Mouse (Mus musculus): ENCODE results near the gene Palm2. TPM values are rescaled to one million over a fixed set of nuclear protein-coding genes. Genes with fewer than 3 reads are reported as not detected.
"Not testable (repeated sequence)": the region's sequence is repeated elsewhere in the genome, so short reads cannot be mapped to it uniquely, and the experiment has no call there.

Palm2 gene
- 7.4 and 7.7 TPM in 2 replicates for polyA plus RNA-seq (2015; fragmentation: Nextera tagmentation; extraction: Ambion mirVana)

DNA sequence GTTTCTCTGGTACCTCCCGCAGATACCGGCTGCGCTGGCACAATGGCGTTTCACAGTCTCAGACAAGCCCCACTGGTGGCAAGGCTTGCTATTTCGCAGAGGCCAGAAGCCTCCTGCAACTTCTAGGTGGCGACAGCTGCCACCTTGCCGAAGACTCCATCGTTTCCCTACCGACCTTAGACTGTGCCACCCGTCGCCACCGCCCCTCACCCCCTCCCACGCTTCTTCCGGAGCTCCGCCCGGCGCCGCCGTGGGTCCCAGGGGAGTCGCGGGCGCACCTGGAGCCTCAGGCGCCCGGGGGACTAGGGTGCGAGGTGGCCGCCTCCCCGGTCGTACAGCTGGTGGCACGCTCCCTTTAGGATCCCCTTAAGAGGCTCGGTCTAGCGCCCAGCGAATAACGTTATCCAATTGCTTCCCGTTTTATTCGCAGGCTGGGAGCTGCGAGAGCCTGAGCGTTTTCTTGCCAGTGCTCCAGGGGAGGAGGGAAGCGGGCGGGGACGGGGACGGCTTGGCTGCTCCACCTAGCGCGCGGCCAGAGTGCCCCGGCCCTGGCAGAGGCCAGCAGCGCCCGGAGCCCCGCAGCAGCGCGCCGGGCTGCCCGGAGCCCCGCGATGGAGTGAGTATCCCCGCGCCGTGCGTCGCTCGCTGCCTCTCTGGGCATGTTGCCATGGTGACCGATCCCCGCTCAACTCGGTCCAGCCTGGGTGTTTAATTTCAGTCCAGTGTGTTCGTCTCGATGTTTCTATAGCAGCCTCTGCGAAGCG lies at the start of gene Palm2:
Palm2 (plus strand) TSS at position 307 of the 764 bp plus-strand sequence.
- Histone ChIP-seq H3K4me2 (replicated peaks) (peak within 1 kb of the TSS; percentile 100), H3K4me1 (peaks cover 18% of the 10 kb centered on the region), H3K4me3 (replicated peaks) (peak within 1 kb of the TSS; percentile 63), H3K9ac (peak within 1 kb of the TSS; percentile 55), H3K27ac (replicated peaks) (no peak within 1 kb of the TSS), H3K27me3 (peaks cover 29% of the 10 kb centered on the region), H3K9me3 (replicated peaks) (no peaks in the 10 kb centered on the region), H3K36me3 (no peaks in the 10 kb centered on the region)
- under 1% methylated on average over 67 of the region's 67 CpGs for WGBS
- ATAC-seq (ENCODE audit: insufficient number of reproducible peaks, low FRiP score, low TSS enrichment, low read depth): peak; percentile 71

DNA sequence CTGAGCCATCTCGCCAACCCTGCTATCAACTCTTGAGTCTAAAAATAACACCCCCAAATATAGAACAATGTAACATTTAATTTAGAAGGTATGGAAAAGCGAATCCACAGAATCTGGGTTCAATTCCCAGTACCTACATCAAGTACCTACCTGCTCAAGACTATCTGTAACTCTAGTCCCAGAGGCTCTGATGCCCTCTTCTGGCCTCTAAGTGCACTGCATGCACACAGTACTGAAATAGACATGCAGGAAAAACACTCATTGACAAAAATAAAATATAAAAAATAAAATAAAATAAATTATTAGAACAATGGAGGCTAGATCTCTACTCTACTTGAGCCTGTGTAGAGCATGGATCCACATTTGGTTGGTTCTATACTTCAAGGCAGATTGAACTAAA lies 49.7 kb upstream of the Palm2 start:
- no peaks in the 10 kb centered on the region for H3K9me3 ChIP-seq (replicated peaks)
- WGBS: 92% methylated on average over 2 of the region's 2 CpGs

DNA sequence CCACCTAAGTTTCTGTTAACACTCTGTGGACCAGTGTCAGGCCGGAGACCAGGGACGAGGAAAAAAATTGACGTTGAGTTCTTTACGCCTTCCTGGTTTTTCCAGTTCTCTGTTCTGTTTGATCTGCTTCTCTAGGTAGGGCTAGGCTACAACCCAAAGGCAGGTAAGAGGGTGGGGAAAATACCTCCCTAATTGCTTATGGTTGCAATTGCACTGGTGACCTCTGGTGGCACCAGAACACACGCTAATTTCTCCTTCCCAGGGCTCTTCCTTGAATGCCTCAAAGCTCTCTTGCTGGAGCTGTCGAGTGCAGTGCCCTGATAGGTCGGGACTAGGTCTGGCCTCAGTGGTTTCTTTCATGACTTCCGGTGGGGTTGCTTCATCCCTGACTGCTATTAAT lies 42.9 kb upstream of the Palm2 start:
- H3K4me1 ChIP-seq: no peaks in the 10 kb centered on the region
- no peaks in the 10 kb centered on the region for H3K9me3 ChIP-seq (replicated peaks)
- H3K9ac ChIP-seq: no peak overlapping the region
- no peaks in the 10 kb centered on the region for H3K27me3 ChIP-seq
- H3K36me3 ChIP-seq: no peaks in the 10 kb centered on the region
- 46% methylated on average over 8 of the region's 8 CpGs for WGBS
- no peak overlapping the region for H3K27ac ChIP-seq (replicated peaks)
- no peak for ATAC-seq (ENCODE audit: insufficient number of reproducible peaks, low FRiP score, low TSS enrichment, low read depth)
- no peak overlapping the region for H3K4me2 ChIP-seq (replicated peaks)
- no peak overlapping the region for H3K4me3 ChIP-seq (replicated peaks)

More for the DNA sequence above, 49.7 kb upstream of the Palm2 start:
- H3K27me3 ChIP-seq: no peaks in the 10 kb centered on the region
- H3K9ac ChIP-seq: no peak overlapping the region
- H3K27ac ChIP-seq (replicated peaks): no peak overlapping the region
- no peak for ATAC-seq (ENCODE audit: insufficient number of reproducible peaks, low FRiP score, low TSS enrichment, low read depth)
- no peaks in the 10 kb centered on the region for H3K36me3 ChIP-seq
- peaks cover 16% of the 10 kb centered on the region for H3K4me1 ChIP-seq
- no peak overlapping the region for H3K4me2 ChIP-seq (replicated peaks)
- H3K4me3 ChIP-seq (replicated peaks): no peak overlapping the region

DNA sequence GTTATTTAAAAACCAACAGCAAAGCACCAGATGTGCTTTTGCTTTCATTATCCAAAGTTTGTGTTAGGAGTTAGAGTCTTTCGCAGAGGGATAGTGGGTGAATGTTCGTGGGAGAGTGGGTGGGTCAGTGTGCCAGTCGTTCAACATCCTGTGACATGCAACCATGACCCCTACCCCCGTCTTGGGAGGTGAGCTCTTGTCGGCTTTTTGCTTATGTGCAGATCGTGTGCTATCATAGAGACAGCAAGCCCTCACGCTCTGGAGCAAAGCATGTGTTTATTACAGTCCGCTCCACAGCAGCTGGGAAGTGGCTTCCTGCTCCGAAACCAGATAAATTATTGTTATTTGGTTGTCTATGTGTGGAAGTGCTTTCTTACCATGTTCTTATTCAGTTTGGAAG lies 37.6 kb upstream of the Palm2 start:
- Histone ChIP-seq H3K4me1 (no peaks in the 10 kb centered on the region), H3K9me3 (replicated peaks) (no peaks in the 10 kb centered on the region), H3K27me3 (no peaks in the 10 kb centered on the region), H3K36me3 (no peaks in the 10 kb centered on the region), H3K4me2 (replicated peaks) (no peak overlapping the region), H3K27ac (replicated peaks) (no peak overlapping the region), H3K4me3 (replicated peaks) (no peak overlapping the region), H3K9ac (no peak overlapping the region)
- 70% methylated on average over 9 of the region's 9 CpGs for WGBS
- no peak for ATAC-seq (ENCODE audit: insufficient number of reproducible peaks, low FRiP score, low TSS enrichment, low read depth)

DNA sequence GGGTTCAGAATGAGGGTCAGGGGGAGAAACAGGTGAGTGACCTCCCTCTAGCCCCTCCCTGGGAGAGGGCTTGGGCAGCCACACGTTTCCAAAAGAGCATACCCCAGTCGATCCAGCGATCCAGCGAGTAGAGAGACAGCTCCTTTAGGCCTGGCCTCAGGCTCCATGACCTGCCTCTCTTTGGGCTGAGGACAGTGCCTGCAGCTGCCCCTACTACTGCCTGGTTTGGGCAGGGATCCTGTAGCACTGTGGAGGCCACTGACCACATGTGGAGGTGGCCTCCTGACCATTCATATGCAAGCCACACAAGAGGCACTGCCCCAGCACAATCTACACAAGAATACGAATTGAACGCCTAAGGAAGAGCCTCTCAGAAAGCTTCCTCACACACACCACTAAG lies 21.7 kb upstream of the Palm2 start:
- not testable (repeated sequence) for H3K36me3 ChIP-seq; H3K27me3 ChIP-seq; H3K4me1 ChIP-seq; H3K9ac ChIP-seq; H3K4me3 ChIP-seq (replicated peaks); ATAC-seq (ENCODE audit: insufficient number of reproducible peaks, low FRiP score, low TSS enrichment, low read depth); H3K27ac ChIP-seq (replicated peaks); H3K4me2 ChIP-seq (replicated peaks); H3K9me3 ChIP-seq (replicated peaks)
- WGBS: 41% methylated on average over 6 of the region's 6 CpGs

DNA sequence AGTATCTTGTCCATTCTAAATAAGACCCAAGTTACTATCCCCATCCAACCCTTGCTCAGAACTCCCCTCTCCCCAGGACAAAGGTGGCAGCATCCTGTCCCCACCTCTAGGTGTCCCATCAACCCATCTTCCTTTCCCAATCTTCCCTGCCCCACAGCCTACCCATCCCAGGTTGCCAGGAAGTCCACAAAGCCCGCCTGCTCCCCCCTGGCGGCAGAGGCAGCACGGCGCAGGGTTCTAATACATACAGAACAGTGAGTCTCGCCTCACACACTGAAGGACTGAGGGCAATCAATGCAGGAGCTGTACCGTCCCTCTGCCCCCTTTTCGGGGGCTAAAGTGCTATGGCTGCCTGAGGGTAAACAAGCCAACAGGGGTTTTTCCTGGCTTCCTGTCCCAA lies 21.0 kb upstream of the Palm2 start:
- no peaks in the 10 kb centered on the region for H3K36me3 ChIP-seq
- 40% methylated on average over 7 of the region's 7 CpGs for WGBS
- no peak for ATAC-seq (ENCODE audit: insufficient number of reproducible peaks, low FRiP score, low TSS enrichment, low read depth)
- no peak overlapping the region for H3K27ac ChIP-seq (replicated peaks)
- no peaks in the 10 kb centered on the region for H3K9me3 ChIP-seq (replicated peaks)
- no peak overlapping the region for H3K4me2 ChIP-seq (replicated peaks)
- no peaks in the 10 kb centered on the region for H3K4me1 ChIP-seq
- H3K9ac ChIP-seq: no peak overlapping the region
- H3K27me3 ChIP-seq: no peaks in the 10 kb centered on the region
- no peak overlapping the region for H3K4me3 ChIP-seq (replicated peaks)

DNA sequence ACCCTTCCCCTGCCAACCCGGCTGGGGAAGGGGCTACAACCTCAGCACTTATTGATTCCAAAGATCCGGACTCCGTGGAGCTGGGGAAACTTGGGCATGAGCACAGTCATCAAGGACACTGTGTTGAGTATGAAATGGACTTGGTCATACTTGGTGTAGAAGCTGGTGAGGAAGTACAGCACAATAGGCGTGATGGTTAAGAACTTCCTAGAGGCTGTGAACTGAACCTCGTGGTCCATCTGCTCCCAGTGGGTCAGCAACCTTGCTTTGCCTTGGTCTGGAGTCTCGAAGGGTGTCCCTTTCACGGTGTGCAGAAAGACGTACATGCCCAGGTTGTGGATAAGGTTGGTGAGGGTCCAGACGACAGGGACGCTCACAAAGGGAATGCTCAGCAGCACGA lies 20.4 kb upstream of the Palm2 start:
- not testable (repeated sequence) for ATAC-seq (ENCODE audit: insufficient number of reproducible peaks, low FRiP score, low TSS enrichment, low read depth); H3K4me2 ChIP-seq (replicated peaks); H3K9ac ChIP-seq; H3K27me3 ChIP-seq; H3K36me3 ChIP-seq; H3K27ac ChIP-seq (replicated peaks); H3K4me1 ChIP-seq; H3K4me3 ChIP-seq (replicated peaks); H3K9me3 ChIP-seq (replicated peaks)
- WGBS: 87% methylated on average over 11 of the region's 11 CpGs

DNA sequence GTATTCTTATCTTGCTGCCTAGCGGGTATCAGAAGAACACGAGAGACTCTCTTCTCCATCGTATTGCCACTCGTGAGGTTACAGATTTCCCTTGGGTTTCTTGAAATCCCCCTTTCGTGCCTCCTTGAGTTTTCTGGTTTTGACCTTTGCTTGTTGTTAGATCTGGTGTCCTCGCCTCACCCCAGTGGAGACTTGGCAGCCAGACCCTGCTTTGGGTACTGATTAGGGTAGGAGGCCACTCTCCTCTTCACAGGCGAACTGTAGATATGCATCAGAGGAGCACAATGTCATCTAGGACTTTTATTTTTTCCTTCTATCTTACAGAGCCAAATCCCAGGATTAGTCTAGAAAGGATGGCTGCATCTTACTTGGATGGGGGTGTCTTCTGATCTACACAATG lies 10.0 kb upstream of the Palm2 start:
- no peak for ATAC-seq (ENCODE audit: insufficient number of reproducible peaks, low FRiP score, low TSS enrichment, low read depth)
- no peaks in the 10 kb centered on the region for H3K27me3 ChIP-seq
- H3K36me3 ChIP-seq: no peaks in the 10 kb centered on the region
- H3K27ac ChIP-seq (replicated peaks): no peak overlapping the region
- H3K9me3 ChIP-seq (replicated peaks): no peaks in the 10 kb centered on the region
- H3K4me3 ChIP-seq (replicated peaks): no peak overlapping the region
- H3K4me1 ChIP-seq: no peaks in the 10 kb centered on the region
- 82% methylated on average over 7 of the region's 7 CpGs for WGBS
- H3K4me2 ChIP-seq (replicated peaks): no peak overlapping the region
- H3K9ac ChIP-seq: no peak overlapping the region

DNA sequence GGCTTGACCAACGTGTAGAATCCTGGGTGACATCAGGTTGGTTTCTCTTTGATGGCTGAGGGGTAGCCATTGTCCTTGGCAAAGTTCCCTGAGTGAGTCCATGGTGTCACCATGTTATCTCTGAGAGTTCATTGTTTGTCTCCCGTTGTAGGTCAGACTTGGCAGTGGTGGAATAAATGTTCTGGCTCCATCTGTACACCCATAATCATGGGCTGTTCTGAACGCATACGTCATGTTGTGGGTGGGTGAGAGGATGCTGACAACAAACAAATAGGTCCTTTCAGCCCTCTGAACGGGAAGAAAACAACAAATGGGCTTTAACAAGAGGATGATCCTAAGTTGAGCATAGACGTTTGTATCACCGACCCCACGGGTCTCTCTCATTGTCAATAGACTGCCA lies 5.7 kb upstream of the Palm2 start:
- H3K4me3 ChIP-seq (replicated peaks): no peak overlapping the region
- no peaks in the 10 kb centered on the region for H3K9me3 ChIP-seq (replicated peaks)
- no peaks in the 10 kb centered on the region for H3K36me3 ChIP-seq
- ATAC-seq (ENCODE audit: insufficient number of reproducible peaks, low FRiP score, low TSS enrichment, low read depth): no peak
- peaks cover 12% of the 10 kb centered on the region for H3K27me3 ChIP-seq
- WGBS: 78% methylated on average over 8 of the region's 8 CpGs
- H3K4me1 ChIP-seq: peaks cover under 1% of the 10 kb centered on the region; the same call in 1 of the 2 replicates
- no peak overlapping the region for H3K27ac ChIP-seq (replicated peaks)
- H3K9ac ChIP-seq: no peak overlapping the region
- no peak overlapping the region for H3K4me2 ChIP-seq (replicated peaks)

DNA sequence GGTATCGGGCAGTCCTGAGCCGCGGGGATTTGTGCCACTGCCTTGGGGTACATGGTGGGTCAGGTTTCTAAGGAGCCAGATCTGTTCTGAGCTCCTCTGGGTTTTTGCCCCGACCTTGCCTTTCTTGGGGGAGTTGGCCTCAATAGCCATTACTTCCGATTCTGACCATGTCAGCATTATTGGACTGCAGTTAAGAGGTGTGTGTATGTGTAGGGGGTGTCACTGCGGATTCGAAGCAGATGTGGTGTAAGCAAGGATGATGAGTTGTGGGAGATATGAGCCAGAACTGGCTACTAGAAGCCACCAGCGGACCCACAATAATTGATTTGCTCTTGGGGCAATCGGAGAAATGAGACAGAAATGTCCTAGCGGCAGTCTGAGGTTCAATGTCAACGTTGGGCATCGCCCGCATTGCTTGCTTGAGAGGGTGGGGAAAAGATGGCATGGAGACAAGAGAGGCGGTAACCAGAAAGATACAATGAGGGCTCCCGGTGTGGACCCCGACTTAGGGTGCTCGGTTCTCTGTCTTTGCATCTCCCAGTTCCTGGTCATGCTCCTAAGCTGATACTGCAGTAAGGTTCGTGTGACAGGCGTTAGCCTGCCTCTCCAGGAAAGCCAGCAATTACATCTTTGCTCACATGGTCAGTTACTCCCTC lies 786 bp downstream of the Palm2 start:
- ATAC-seq (ENCODE audit: insufficient number of reproducible peaks, low FRiP score, low TSS enrichment, low read depth): no peak
- WGBS: 15% methylated on average over 19 of the region's 19 CpGs

DNA sequence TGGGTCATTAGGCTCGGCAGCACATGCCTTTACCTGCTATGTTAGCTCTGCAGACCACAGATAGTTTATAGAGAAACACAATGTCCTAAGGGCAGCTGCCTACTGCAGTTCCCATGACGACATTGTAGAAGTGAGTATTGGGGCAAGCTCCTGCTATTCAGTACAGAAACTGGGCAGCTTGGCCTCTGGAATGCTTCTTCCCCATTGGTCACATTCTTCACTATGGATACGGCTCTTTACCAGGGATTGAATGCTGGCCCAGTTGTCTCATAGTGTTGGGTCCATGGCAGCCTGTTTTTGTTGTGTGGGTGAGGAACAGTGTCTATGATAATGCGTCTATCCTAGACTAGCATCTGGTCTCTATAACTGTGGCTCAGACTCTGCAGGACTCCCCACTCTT lies 2.2 kb downstream of the Palm2 start:
- no peak overlapping the region for H3K4me3 ChIP-seq (replicated peaks)
- 55% methylated on average over 4 of the region's 4 CpGs for WGBS
- no peaks in the 10 kb centered on the region for H3K9me3 ChIP-seq (replicated peaks)
- no peak overlapping the region for H3K27ac ChIP-seq (replicated peaks)
- H3K36me3 ChIP-seq: no peaks in the 10 kb centered on the region
- peaks cover 29% of the 10 kb centered on the region for H3K27me3 ChIP-seq
- H3K4me1 ChIP-seq: peaks cover 18% of the 10 kb centered on the region
- H3K9ac ChIP-seq: no peak overlapping the region
- no peak overlapping the region for H3K4me2 ChIP-seq (replicated peaks)
- no peak for ATAC-seq (ENCODE audit: insufficient number of reproducible peaks, low FRiP score, low TSS enrichment, low read depth)

More for the DNA sequence above, 786 bp downstream of the Palm2 start:
- peaks cover 18% of the 10 kb centered on the region for H3K4me1 ChIP-seq
- no peaks in the 10 kb centered on the region for H3K36me3 ChIP-seq
- H3K27me3 ChIP-seq: peaks cover 29% of the 10 kb centered on the region
- no peak overlapping the region for H3K27ac ChIP-seq (replicated peaks)
- peak overlapping the region; percentile 100 for H3K4me2 ChIP-seq (replicated peaks)
- H3K9ac ChIP-seq: peak overlapping the region; percentile 55; the same call in 1 of the 2 replicates
- peak overlapping the region; percentile 63 for H3K4me3 ChIP-seq (replicated peaks)
- H3K9me3 ChIP-seq (replicated peaks): no peaks in the 10 kb centered on the region
